Mouse (Mus musculus) left cerebral cortex, postnatal 10 days (tissue): Measurements from ENCODE around the gene Itgam. TPM values are rescaled to one million over a fixed set of nuclear protein-coding genes. Genes with fewer than 3 reads are reported as not detected.

Experiments
- total RNA-seq, 2 experiments: library from RNA; stranded (reverse); gene quantifications; 2 replicates each; pipeline ENCODE4 v1.2.3; 2021

The Itgam gene
- total RNA-seq, 2 experiments from 2014 or later, result 8.5 to 8.7 TPM

Other genes with a start within 250 kb of the Itgam start
- 10 to 100 TPM; 48.0 to 52.9 TPM for gene Stx4a, start 238.3 kb upstream of the Itgam start, total RNA-seq
- 100 to 1,000 TPM; 340 to 347 TPM for gene Stx1b, start 238.1 kb upstream of the Itgam start, total RNA-seq
- gene Zfp646, start 186.4 kb upstream of the Itgam start, total RNA-seq, result 10 to 100 TPM; 24.7 to 24.8 TPM
- 10 to 100 TPM; 23.3 to 26.0 TPM for gene Zfp668, start 185.8 kb upstream of the Itgam start, total RNA-seq
- under 1 TPM; 0.49 to 0.73 TPM for gene Prss53, start 171.7 kb upstream of the Itgam start, total RNA-seq
- not detected for gene Gm21974, start 167.2 kb upstream of the Itgam start, total RNA-seq
- 10 to 100 TPM; 23.9 to 24.6 TPM for gene Vkorc1, start 167.0 kb upstream of the Itgam start, total RNA-seq
- gene Bckdk, start 158.6 kb upstream of the Itgam start, total RNA-seq, result 10 to 100 TPM; 43.0 to 43.2 TPM
- gene Kat8, start 150.1 kb upstream of the Itgam start, total RNA-seq, result 10 to 100 TPM; 24.2 to 26.9 TPM
- under 1 TPM; 0.64 to 0.81 TPM for gene Prss8, start 132.5 kb upstream of the Itgam start, total RNA-seq
- 10 to 100 TPM; 12.2 to 14.4 TPM for gene Prss36, start 115.9 kb upstream of the Itgam start, total RNA-seq
- 100 to 1,000 TPM; 387 to 389 TPM for gene Fus, start 95.2 kb upstream of the Itgam start, total RNA-seq
- gene Pycard, start 68.8 kb upstream of the Itgam start, total RNA-seq, result 1 to 10 TPM; 3.7 to 5.5 TPM
- gene Trim72, start 58.7 kb upstream of the Itgam start, total RNA-seq, result under 1 TPM; 0.39 to 0.62 TPM
- under 1 TPM in 1 of 2 experiments, not detected in 1; 0.09 TPM for gene Gm49368, start within 50 bp of the Itgam start, total RNA-seq
- gene Itgax, start 66.9 kb downstream of the Itgam start, total RNA-seq, result under 1 TPM in 1 of 2 experiments, not detected in 1; 0.30 TPM
- gene Itgad, start 91.7 kb downstream of the Itgam start, total RNA-seq, result under 1 TPM; 0.14 to 0.17 TPM
- gene Cox6a2, start 143.7 kb downstream of the Itgam start, total RNA-seq, result 1 to 10 TPM; 8.8 to 9.4 TPM
- 10 to 100 TPM; 10.8 to 11.5 TPM for gene Armc5, start 174.7 kb downstream of the Itgam start, total RNA-seq
- gene 9130023H24Rik, start 175.4 kb downstream of the Itgam start, total RNA-seq, result 1 to 10 TPM; 3.8 to 4.1 TPM
- 10 to 100 TPM; 33.0 to 35.9 TPM for gene Tgfb1i1, start 184.2 kb downstream of the Itgam start, total RNA-seq
- not detected for gene Slc5a2, start 203.0 kb downstream of the Itgam start, total RNA-seq
- 10 to 100 TPM; 25.1 to 25.4 TPM for gene BC017158, start 235.5 kb downstream of the Itgam start, total RNA-seq